Mouse (Mus musculus) ovary, postnatal 10 days (tissue): ENCODE results near the gene Fnbp1.

ENCODE experiments used
- DNase-seq: peaks from one replicate; pipeline ENCODE4 v3.0.0; 2022; ENCODE audit warnings: low spot score

The Fnbp1 gene

GRCm38 (mm10) chr2:31067059-31067595, 74.7 kb downstream of the Fnbp1 start:
- no peak for DNase-seq

- no peak for DNase-seq
Observed at GRCm38 (mm10) chr2:31066019-31066789, 75.6 kb downstream of the Fnbp1 start.

GRCm38 (mm10) chr2:31061868-31062628, 79.8 kb downstream of the Fnbp1 start:
- DNase-seq = no peak

GRCm38 (mm10) chr2:31060787-31061730, 80.7 kb downstream of the Fnbp1 start:
- no peak for DNase-seq

- no peak for DNase-seq
Observed at GRCm38 (mm10) chr2:31060271-31060670, 81.5 kb downstream of the Fnbp1 start.

- DNase-seq = no peak
Observed at GRCm38 (mm10) chr2:31058443-31058842, 83.4 kb downstream of the Fnbp1 start.

- DNase-seq = no peak
Observed at GRCm38 (mm10) chr2:31057549-31058177, 84.1 kb downstream of the Fnbp1 start.

GRCm38 (mm10) chr2:31056070-31056469, 85.7 kb downstream of the Fnbp1 start:
- no peak for DNase-seq

- no peak for DNase-seq
Observed at GRCm38 (mm10) chr2:31053851-31054340, 87.9 kb downstream of the Fnbp1 start.

GRCm38 (mm10) chr2:31053426-31053825, 88.4 kb downstream of the Fnbp1 start:
- DNase-seq = no peak

GRCm38 (mm10) chr2:31052441-31052840, 89.4 kb downstream of the Fnbp1 start:
- no peak for DNase-seq

GRCm38 (mm10) chr2:31048037-31048436, 93.8 kb downstream of the Fnbp1 start:
- no peak for DNase-seq

GRCm38 (mm10) chr2:31043856-31044255, 98.0 kb downstream of the Fnbp1 start:
- DNase-seq = no peak

- DNase-seq = no peak
Observed at GRCm38 (mm10) chr2:31042881-31043280, 98.9 kb downstream of the Fnbp1 start.

- DNase-seq = no peak
Observed at GRCm38 (mm10) chr2:31041386-31041785, 100.4 kb downstream of the Fnbp1 start.

GRCm38 (mm10) chr2:31040487-31040886, 101.3 kb downstream of the Fnbp1 start:
- no peak for DNase-seq

- DNase-seq = no peak
Observed at GRCm38 (mm10) chr2:31040043-31040442, 101.8 kb downstream of the Fnbp1 start.

- DNase-seq = no peak
Observed at GRCm38 (mm10) chr2:31036811-31037210, 105.0 kb downstream of the Fnbp1 start.

GRCm38 (mm10) chr2:31031972-31032371, 109.8 kb downstream of the Fnbp1 start:
- no peak for DNase-seq

GRCm38 (mm10) chr2:31026642-31027041, 115.2 kb downstream of the Fnbp1 start:
- DNase-seq = no peak

- no peak for DNase-seq
Observed at GRCm38 (mm10) chr2:31025458-31025857, 116.3 kb downstream of the Fnbp1 start.
